Mouse (Mus musculus) c-Kit-positive CD71-negative TER-119-negative erythroid progenitor cells, embryonic 14.5 days (primary cell): ENCODE data around the gene Agt.

Experiments used
- DNase-seq: peaks from one replicate; pipeline ENCODE4 v3.0.0-alpha.2; 2013; ENCODE audit warnings: low read depth

Gene Agt

GRCm38 (mm10) chr8:124569593-124569992 is at the start of gene Agt:
Gene Agt (minus strand): TSS chr8:124569706.
- no peak for DNase-seq

DNA sequence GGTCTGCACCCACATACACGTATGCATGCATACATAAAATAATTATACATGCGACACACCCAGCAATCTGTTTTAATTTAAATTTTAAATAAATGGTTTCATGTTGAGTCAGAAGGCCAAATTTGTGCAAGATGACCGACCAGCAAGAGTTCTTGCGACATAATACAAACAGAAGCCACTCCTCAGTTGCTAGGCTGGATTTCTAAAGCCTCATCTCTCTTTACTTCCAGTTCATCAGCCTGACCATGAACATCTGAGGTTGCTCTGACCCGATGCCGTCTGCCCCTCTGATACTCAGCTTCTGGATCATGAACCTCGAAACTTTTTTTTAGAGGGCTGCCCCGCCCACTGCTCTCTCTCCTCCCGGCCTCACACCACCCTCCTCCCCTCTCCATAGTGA is 48.7 kb upstream of the Agt start:
- DNase-seq = no peak

DNA sequence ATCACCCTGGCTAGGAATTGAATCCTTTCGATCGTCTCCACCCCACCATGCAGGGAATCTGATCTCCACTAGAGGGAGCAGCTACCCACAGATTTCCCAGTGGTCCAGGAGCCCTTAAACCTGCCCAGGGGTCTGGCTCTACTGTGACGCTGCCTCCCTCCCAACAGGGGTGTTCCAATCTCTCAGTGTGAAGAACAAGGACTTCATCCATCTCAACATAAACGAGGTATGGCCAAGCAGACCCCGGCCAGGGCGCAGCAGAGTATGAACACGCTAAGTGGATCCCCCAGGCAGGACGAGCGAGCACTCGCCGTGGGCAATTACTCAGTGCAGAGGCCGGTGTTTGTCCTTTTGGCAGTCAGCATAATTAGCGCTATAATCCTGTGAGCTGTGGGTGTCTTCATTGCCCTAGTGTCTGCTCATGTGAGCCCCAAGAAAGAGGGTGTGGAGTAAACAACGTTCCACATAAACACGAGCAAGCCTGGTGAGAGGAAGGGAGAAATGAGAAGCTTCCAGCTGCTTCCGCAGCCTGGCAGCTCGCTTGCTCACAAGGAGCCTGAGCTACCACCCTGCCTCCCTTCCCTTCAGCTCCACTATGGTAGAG is 47.9 kb upstream of the Agt start:
- peak; percentile 58 for DNase-seq

DNA sequence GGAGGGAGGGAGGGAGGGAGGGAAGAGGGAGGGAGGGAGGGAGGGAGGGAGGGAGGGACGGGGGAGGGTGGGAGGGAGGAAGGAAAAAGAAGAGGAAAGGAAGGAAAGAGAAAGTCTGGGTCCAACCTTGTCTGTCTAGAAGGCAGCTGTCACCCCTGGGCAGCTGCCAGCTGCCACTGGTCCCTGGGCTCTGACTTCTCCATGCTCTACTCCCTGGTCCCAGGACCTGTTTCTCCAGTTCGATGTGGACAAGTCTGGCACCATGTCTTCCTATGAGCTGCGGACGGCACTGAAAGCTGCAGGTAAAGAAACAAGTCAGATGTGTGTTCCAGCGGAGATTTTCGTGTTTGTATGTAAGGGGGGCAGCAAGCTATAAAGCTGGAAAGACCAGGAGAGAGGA is 44.8 kb upstream of the Agt start:
- DNase-seq = no peak

GRCm38 (mm10) chr8:124608972-124609353 is 39.5 kb upstream of the Agt start:
- no peak for DNase-seq

DNA sequence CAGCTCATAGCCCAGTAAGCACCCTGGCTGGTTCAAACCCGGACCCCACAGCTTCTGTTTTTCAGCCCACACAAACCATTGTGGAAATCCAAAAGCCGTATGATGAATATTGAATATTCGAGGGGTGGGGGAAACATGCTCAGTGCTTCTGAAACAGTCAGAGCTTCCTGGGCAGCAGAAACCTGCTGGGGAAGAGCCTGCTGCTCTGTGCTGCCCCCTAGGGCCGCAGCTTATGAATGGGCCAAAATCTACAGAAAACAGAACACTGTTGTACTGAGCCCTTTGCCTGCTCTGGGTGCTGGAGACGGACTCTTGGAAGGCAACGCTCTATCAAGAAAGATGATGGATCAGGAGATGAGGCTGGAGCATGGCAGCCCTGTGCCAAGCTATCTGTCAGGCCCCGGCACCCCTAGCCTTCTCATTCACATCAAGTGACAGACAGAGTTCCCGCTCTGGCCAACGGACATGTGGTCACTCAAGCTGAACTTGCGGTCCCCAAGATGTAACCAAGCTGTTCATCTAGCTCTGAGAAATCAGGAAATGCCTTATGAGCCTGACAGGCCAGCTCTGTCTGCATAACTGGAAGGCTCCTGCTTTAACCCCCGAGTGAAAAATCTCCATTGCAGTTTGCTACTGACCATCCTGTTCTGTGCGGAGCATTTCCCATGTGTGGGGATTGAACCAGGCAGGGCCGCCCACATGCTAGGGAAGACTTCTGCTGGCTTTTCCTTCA is 38.9 kb upstream of the Agt start:
- DNase-seq = no peak

DNA sequence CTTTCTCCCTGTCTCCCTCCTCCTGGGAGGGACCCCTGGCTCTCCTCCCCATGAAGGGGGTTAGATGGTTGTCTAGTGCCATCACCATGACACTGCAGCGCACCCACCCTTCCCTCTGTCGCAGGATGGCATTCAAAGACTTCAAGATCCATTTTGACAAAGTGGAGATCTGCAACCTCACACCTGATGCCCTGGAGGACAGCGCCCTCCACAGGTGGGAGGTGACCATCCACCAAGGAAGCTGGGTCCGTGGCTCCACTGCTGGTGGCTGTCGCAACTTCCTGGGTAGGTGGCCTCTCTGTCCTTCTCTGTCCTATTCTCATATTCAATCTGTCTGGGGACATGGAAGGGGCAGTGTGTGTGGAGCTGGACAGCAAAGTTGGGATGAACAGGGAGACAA is 34.6 kb upstream of the Agt start:
- DNase-seq = no peak

DNA sequence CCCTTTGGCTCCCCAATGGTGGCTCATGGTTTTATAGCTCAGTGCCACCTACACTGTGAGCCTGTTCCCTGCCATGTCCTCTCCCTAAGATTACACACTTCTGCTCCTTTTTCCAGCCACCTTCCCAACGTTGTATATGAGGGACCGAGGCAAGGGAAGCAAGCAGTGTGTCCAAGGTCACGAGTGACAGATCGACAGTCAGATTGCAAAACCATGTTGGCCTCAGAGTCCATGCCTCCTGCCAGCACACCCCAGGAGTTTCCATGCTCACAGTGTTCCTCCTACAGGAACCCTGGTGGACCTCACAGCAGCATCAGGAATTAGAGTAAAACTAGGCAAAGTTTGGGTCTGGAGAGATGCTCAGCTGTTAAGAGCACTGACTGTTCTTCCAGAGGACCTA is 19.9 kb upstream of the Agt start:
- no peak for DNase-seq

- DNase-seq = no peak
These were observed 17.1 kb upstream of the Agt start for GRCm38 (mm10) chr8:124586556-124586955.

GRCm38 (mm10) chr8:124585718-124586425 is 16.4 kb upstream of the Agt start:
- DNase-seq = no peak

GRCm38 (mm10) chr8:124576751-124577150 is 7.2 kb upstream of the Agt start:
- no peak for DNase-seq

DNA sequence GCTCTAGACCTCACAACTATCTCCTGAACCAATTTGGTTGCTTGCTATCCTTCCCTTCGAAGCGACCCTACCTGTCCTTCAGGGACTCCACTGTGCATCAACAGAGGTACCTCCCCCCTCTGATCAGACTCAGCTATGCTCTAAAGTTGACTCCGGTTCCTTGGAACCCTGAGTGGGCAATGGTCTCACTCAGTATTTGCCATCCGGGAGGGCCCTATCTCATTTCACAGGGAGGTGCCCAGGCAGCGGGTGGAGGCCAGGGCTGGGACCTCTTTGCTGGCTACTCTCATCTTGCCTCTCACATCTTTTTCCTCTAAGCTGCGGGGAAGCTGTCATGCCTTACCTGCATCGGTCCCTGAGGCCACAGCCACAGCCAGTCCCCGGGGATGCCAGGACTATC is 6.3 kb upstream of the Agt start, which contains the start of gene Capn9:
Capn9 (plus strand) TSS at position 301 of the 400 bp plus-strand sequence.
- no peak for DNase-seq

DNA sequence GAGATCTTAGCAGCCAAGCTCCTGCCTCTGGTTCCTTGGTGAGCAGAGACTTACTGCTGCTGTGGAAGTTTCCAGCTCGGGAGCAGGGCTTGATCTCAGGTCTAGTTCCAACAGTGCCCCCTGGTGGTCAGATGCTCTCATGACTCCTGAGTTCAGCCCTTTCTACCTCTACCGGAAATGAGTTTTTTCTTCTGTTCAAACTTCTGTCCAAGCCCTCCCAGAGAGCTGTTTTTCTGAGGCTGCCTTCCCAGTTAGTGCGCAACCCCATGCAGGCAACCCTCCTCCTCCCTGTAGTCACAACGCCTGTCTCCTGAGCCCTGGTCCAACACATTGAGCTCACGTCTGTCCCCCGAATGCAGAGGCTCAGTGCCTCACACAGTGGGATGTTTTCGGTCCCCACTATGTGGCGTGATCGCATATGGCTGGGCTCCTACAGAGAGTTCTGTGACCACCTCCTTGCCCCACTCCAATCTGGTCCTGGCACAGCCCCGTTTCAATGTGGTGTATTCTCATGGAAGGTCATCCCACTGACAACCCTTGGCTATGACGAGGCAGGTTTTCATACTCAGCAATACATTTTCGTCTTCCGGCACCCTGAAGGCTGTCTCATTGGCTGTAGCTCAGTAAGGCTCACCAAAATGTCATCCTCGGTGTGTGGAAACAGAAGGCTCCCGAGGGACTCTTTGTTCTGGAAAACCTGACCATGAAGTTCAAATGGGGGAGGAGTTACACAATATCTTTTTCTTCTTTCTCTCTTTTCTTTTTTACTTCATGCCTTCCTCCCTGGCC is 4.2 kb upstream of the Agt start:
- peak; percentile 78 for DNase-seq

- no peak for DNase-seq
These were observed 2.9 kb upstream of the Agt start for GRCm38 (mm10) chr8:124572430-124572775.

GRCm38 (mm10) chr8:124571732-124572429 is 2.4 kb upstream of the Agt start:
- no peak for DNase-seq

- DNase-seq = no peak
These were observed 406 bp downstream of the Agt start for GRCm38 (mm10) chr8:124569100-124569499.

DNA sequence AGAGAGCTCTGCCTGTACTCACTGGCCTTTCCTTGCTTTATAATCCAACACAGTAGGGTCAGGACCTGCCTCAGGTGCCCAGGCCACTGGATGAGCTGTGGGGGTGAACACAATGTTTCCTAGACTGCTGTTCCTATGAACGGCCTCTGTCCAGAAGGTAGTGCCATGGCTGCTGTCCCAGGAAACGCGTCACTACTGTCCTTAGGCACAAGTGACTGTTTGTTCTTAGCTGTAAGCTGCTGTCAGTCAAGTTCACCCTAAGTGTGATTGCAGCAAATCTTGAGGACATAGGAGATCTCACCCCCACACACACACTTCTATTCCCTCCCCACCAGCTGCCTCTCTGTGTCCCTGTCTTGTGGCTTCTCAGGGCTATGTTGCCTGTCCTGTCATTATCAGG is 1.9 kb downstream of the Agt start:
- DNase-seq = no peak

DNA sequence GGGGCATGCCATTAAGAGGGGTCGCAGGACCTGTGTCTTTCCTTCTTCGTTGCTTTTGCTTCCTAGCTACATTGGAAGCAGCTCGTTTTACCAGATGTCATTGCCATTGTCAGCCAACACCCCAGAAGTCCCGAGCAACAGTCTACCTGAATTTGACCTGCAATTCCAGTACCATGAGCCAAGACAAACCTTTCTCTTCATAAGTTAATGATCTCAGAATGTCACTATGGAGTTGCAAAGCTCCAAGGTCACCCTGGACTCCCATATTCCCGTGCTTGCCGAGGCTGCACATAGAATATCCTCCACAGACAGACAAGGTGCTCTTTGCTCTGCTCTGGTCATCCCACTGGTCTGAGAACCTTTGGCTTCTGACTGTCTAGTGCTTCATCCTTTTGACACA is 2.4 kb downstream of the Agt start:
- no peak for DNase-seq

GRCm38 (mm10) chr8:124557476-124557875 is 12.0 kb downstream of the Agt start:
- no peak for DNase-seq

DNA sequence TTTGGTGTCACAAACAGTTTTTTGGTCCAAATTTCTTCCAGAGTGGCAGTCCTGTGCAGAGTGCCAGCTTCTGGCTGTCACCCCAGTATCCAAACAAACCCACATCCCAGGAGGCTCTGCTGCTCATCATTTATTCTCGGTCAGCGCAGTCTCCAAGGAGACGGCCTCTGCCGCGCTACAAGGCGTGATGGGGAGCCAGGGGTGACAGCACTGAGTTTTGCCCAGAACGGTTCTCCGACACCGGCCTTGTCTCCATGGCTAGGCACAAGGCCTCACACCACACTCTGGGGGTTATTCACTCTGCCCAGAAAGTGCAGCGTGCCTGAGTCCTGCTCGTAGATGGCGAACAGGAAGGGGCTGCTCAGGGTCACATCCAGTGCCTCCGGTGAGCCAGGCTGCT is 12.8 kb downstream of the Agt start:
- no peak for DNase-seq

GRCm38 (mm10) chr8:124556164-124556563 is 13.3 kb downstream of the Agt start:
- DNase-seq = no peak
